Mouse (Mus musculus) liver, embryonic 16.5 days (tissue): Measurements from ENCODE around the gene Prss27. TPM values are rescaled to one million over a fixed set of nuclear protein-coding genes. Genes with fewer than 3 reads are reported as not detected.

Source experiments
- ATAC-seq: fragments of 200-750 bp; cut with Nextera tagmentation; 2 replicates; pipeline ENCODE4 v1.8.0; 2017; ENCODE audit warnings: low read depth, mild to moderate bottlenecking, moderate number of reproducible peaks, moderate library complexity
- H3K27ac ChIP-seq: fragments of 300-500 bp; sonication (generic); 2 replicates; pipeline ENCODE4 v1.5.1; 2014; ENCODE audit warnings: mild to moderate bottlenecking, low read length
- H3K27me3 ChIP-seq: fragments of 300-500 bp; sonication (generic); 2 replicates; pipeline ENCODE4 v1.6.1; 2014; ENCODE audit warnings: low read depth, low read length, mixed read lengths; ENCODE audit not compliant: control insufficient read depth, insufficient read depth
- H3K36me3 ChIP-seq: fragments of 300-500 bp; sonication (generic); 2 replicates; pipeline ENCODE4 v1.6.1; 2014; ENCODE audit warnings: mild to moderate bottlenecking; ENCODE audit not compliant: control insufficient read depth, insufficient read depth
- H3K4me1 ChIP-seq: fragments of 300-500 bp; sonication (generic); 2 replicates; pipeline ENCODE4 v1.6.1; 2014; ENCODE audit warnings: low read depth, low read length, mixed read lengths; ENCODE audit not compliant: control insufficient read depth
- H3K4me2 ChIP-seq: fragments of 300-500 bp; sonication (generic); 2 replicates; pipeline ENCODE4 v1.6.1; 2014; ENCODE audit warnings: low read depth, low read length, mixed read lengths
- H3K4me3 ChIP-seq: fragments of 300-500 bp; sonication (generic); 2 replicates; pipeline ENCODE4 v1.5.1; 2014; ENCODE audit warnings: low read depth, mild to moderate bottlenecking, low read length
- H3K9ac ChIP-seq: fragments of 300-500 bp; sonication (generic); 2 replicates; pipeline ENCODE4 v1.6.1; 2014; ENCODE audit warnings: low read depth, low read length
- H3K9me3 ChIP-seq: fragments of 300-500 bp; sonication (generic); replicated peaks from 2 replicates; pipeline ENCODE4 v1.6.1; 2016; ENCODE audit warnings: low read length; ENCODE audit not compliant: control insufficient read depth
- WGBS: fragments of 180-500 bp; shearing (Covaris S2); extraction: QIAGEN DNeasy Blood & Tissue Kit; methylation state at CpG from one replicate; pipeline ENCODE4 v1.1.7; 2014; ENCODE audit not compliant: insufficient replicate concordance; 5-methylcytosine and 5-hydroxymethylcytosine counted together
- polyA plus RNA-seq: library from polyadenylated mRNA; unstranded; fragments of >200 nt; fragmentation: Nextera tagmentation; extraction: Ambion mirVana; gene quantifications from 2 replicates; pipeline ENCODE4 v1.2.1, GENCODE M21; 2015

Prss27 gene
- polyA plus RNA-seq, 1 experiment from 2014 or later, result not detected

DNA sequence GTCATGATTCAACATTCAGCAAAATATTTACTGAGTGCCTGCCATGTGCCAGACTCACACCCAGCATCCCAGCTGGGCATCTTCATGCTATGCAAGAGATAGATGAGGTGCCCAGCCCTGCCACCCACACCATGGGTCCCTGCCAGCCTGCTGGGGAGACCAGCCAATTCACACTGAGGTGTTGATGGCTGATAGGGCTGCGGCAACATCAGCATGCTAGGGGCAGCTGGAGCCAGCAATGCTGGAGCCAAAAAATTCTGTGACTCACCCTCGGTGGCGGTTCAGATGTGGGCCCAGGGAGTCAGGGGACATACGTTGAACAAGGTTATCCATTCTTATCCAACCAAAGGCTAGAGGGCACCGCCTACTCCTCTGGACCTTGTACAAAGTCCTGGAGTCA lies 37.5 kb upstream of the Prss27 start:
- H3K36me3 ChIP-seq, result no peaks in the 10 kb centered on the region
- no peak overlapping the region for H3K4me2 ChIP-seq
- WGBS, result 31% methylated on average over 5 of the region's 5 CpGs
- H3K4me1 ChIP-seq, result no peaks in the 10 kb centered on the region
- H3K4me3 ChIP-seq, result no peak overlapping the region
- no peak overlapping the region for H3K9ac ChIP-seq
- no peaks in the 10 kb centered on the region for H3K9me3 ChIP-seq
- H3K27ac ChIP-seq, result no peak overlapping the region
- ATAC-seq, result no peak
- no peaks in the 10 kb centered on the region for H3K27me3 ChIP-seq

DNA sequence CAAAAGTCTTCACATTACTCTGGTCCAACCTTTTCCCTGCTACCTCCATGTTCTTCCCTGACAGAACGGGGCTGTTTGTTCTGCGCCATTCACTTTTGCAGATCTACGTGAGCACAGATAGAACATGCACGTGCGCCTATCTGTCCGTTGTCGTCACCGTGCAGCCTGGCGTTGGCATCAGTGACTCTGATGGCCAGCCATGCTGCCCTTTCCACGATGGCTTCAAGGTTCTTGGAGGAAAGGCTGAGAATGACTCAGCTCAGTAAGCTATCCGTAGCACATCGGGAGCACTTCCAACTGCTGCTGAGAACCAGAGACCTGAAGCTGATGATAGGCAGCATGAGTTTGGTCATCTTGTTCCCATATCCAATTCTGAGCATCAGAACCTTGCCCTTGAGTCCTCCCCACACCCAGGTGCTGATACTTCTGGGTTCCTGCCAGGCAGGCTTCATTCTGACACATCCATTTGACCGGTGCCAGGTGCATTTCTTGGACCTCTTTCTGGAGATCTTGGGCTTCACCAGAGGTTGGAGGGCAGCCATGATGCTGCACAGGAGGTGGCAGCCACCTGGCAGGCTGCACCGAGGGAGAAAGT lies 33.8 kb upstream of the Prss27 start:
- H3K36me3 ChIP-seq, result no peaks in the 10 kb centered on the region
- ATAC-seq, result no peak
- WGBS, result 75% methylated on average over 14 of the region's 14 CpGs

DNA sequence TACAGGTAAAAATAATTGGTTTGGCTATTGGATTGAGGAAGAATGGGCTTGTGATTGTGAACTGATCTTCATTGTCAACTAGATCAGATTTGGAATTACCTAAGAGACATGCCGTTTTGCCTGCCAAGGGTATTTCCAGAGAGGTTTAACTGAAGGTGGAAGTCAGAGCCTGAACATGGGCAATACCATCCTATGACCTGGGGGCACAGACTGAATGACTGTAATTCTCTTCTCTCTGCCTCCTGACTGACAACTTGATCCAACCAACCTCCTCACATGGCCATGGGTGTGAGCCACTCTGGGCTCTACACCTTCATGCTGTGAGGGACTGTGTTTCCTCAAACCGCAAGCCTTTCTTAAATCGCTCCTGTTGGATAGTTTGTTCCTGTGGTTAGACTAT lies 32.9 kb upstream of the Prss27 start:
- no peaks in the 10 kb centered on the region for H3K27me3 ChIP-seq
- no peaks in the 10 kb centered on the region for H3K4me1 ChIP-seq
- ATAC-seq, result no peak
- no peak overlapping the region for H3K4me2 ChIP-seq
- no peaks in the 10 kb centered on the region for H3K36me3 ChIP-seq
- whole genome bisulfite sequencing, result 72% methylated on average over 3 of the region's 3 CpGs
- H3K27ac ChIP-seq, result no peak overlapping the region
- H3K4me3 ChIP-seq, result no peak overlapping the region
- no peaks in the 10 kb centered on the region for H3K9me3 ChIP-seq
- no peak overlapping the region for H3K9ac ChIP-seq

More for the DNA sequence above, 33.8 kb upstream of the Prss27 start:
- no peak overlapping the region for H3K4me3 ChIP-seq
- H3K27ac ChIP-seq, result no peak overlapping the region
- no peaks in the 10 kb centered on the region for H3K27me3 ChIP-seq
- H3K4me2 ChIP-seq, result no peak overlapping the region
- H3K9me3 ChIP-seq, result no peaks in the 10 kb centered on the region
- H3K4me1 ChIP-seq, result no peaks in the 10 kb centered on the region
- no peak overlapping the region for H3K9ac ChIP-seq

DNA sequence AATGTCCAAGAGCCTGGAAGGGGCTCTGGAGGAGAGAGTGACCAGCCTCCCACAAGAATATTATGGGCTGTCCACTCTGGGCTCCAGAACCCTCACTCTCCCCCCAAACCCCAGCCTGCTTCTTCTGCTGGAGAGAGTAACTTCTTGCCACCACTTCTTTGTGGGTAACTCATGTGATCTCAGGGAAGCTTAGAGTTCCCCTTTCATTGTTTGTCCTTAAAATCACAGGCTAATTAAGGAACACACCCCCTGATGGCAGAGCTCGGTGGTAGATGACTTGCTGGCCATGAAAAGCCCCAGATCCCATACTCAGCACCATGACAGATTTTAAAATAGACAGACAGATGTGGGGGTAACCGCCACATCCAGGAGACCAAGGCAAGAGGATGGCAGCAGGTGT lies 31.0 kb upstream of the Prss27 start:
- H3K4me3 ChIP-seq, result no peak overlapping the region
- no peaks in the 10 kb centered on the region for H3K27me3 ChIP-seq
- no peaks in the 10 kb centered on the region for H3K36me3 ChIP-seq
- WGBS, result 27% methylated on average over 2 of the region's 2 CpGs
- H3K4me1 ChIP-seq, result no peaks in the 10 kb centered on the region
- H3K9ac ChIP-seq, result no peak overlapping the region
- H3K9me3 ChIP-seq, result no peaks in the 10 kb centered on the region
- no peak overlapping the region for H3K27ac ChIP-seq
- H3K4me2 ChIP-seq, result no peak overlapping the region
- no peak for ATAC-seq

DNA sequence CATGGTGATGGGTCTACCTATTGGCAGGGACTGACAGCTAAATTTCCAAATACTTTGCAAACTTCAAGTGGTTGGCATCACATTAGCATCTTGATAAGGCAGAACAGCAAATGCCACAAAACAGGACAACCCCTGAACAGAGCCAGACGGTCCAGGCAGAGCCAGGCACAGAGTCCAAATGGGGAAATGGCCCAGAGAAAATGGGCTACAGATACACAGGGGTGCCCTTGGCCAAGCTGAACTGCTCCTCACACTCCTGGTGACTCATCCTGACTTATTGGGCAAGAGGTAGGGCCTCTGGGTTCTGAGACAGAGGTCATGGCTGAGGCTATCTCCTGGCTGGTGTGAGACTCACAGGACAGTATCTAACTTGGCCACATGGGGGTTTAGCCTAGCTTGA lies 30.6 kb upstream of the Prss27 start:
- Histone ChIP-seq H3K4me3 (no peak overlapping the region), H3K9ac (no peak overlapping the region), H3K27me3 (no peaks in the 10 kb centered on the region), H3K4me1 (no peaks in the 10 kb centered on the region), H3K27ac (no peak overlapping the region), H3K4me2 (no peak overlapping the region), H3K9me3 (no peaks in the 10 kb centered on the region), H3K36me3 (no peaks in the 10 kb centered on the region)
- WGBS, result 33% methylated on average over 1 of the region's 1 CpGs
- no peak; the same call in 1 of the 2 replicates for ATAC-seq

DNA sequence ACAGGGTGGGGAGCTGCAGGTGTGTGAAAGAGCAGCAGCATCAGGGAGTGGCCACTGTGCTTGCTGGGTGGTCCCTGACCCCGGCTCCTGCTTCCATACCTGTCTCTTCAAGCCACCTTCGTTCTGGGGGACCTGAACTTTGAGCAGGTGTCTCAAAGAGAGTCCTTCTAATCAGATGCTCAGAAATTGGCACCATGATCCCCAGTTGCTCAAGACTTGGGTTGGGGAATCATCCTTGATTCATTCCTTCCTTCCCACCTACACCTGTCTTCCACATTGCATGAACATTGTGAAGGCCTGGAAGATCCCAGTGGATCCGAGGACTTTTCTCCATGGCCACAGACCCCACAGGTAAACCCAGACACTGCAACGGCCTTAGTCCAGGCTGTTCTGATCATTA lies 29.8 kb upstream of the Prss27 start:
- 52% methylated on average over 4 of the region's 4 CpGs for WGBS

DNA sequence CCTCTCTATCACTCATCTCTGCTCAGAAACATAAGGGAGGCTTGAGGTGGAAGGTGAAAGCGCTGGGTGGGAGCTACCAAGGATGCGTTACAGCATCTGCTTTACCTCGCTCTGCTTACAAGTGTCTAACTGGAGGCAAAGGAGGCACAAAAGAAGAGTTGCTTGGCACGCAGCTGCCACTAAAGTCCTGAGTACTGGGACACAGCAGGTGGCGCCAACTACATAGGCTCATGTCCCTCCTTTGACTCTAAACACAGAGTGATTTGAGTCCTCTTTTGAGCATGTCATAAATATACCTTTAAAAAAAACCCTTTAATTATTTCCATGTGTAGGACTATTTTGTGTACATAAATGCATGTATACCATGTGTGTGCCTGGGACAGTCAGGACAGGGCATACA lies 28.3 kb upstream of the Prss27 start:
- 45% methylated on average over 5 of the region's 5 CpGs for WGBS
- no peak for ATAC-seq

More for the DNA sequence above, 29.8 kb upstream of the Prss27 start:
- Histone ChIP-seq H3K27ac (no peak overlapping the region), H3K27me3 (no peaks in the 10 kb centered on the region), H3K36me3 (no peaks in the 10 kb centered on the region), H3K4me2 (no peak overlapping the region), H3K9me3 (no peaks in the 10 kb centered on the region), H3K4me3 (no peak overlapping the region), H3K9ac (no peak overlapping the region), H3K4me1 (no peaks in the 10 kb centered on the region)
- ATAC-seq, result no peak

DNA sequence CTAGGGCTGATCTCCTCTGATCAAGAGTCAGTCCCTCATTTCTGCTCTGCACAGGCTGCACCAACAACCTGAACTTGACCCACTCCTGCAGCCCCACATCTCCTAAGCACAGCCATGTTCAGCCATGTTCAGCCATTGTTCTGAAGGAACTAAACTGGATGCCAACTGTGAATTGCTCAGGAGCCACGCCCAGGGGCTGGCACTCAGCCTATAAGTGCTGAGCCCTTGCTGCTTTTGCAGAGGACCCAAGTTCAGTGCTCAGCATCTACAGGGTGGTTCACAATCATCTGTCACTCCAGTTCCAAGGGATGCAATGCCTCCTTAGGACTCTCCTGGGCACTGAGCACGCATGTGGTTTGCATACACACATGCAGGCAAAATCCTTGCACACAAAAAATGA lies 25.0 kb upstream of the Prss27 start:
- Histone ChIP-seq H3K27ac (no peak overlapping the region), H3K9me3 (no peaks in the 10 kb centered on the region), H3K36me3 (no peaks in the 10 kb centered on the region), H3K4me2 (no peak overlapping the region), H3K4me1 (no peaks in the 10 kb centered on the region), H3K9ac (no peak overlapping the region), H3K4me3 (no peak overlapping the region), H3K27me3 (no peaks in the 10 kb centered on the region)
- 60% methylated on average over 2 of the region's 2 CpGs for WGBS
- ATAC-seq, result no peak

More for the DNA sequence above, 28.3 kb upstream of the Prss27 start:
- H3K9ac ChIP-seq, result no peak overlapping the region
- no peak overlapping the region for H3K4me2 ChIP-seq
- no peak overlapping the region for H3K4me3 ChIP-seq
- H3K4me1 ChIP-seq, result no peaks in the 10 kb centered on the region
- no peaks in the 10 kb centered on the region for H3K9me3 ChIP-seq
- no peaks in the 10 kb centered on the region for H3K36me3 ChIP-seq
- no peak overlapping the region for H3K27ac ChIP-seq
- no peaks in the 10 kb centered on the region for H3K27me3 ChIP-seq

DNA sequence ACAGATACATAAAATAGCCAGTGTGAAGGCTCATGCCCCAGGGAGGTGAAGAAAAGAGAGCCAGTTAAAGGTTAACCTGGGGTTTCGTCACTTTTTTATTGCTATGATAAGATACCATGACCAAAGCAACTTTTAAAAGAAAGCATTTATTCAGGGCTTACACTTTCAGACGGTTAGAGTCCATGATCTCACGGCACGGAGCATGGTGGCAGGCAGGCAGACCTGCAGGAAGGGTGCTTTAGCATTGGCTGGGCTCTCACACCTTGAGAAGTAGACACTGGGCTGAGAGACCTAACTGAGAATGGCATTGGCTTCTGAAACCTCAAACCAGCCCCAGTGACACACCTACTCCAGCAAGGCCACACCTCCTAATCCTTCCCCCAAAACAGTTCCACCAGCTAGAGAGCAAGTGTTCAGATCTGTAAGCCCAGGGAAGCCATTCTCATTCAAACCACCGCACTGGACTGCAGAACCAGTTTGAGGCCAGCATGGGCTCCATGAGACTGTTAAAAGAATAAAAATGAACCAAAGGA lies 23.4 kb upstream of the Prss27 start:
- no peak for ATAC-seq
- H3K4me1 ChIP-seq, result no peaks in the 10 kb centered on the region
- H3K27ac ChIP-seq, result no peak overlapping the region
- WGBS, result 55% methylated on average over 5 of the region's 5 CpGs
- H3K9me3 ChIP-seq, result no peaks in the 10 kb centered on the region
- H3K36me3 ChIP-seq, result no peaks in the 10 kb centered on the region
- H3K4me3 ChIP-seq, result no peak overlapping the region
- H3K9ac ChIP-seq, result no peak overlapping the region
- H3K4me2 ChIP-seq, result no peak overlapping the region
- no peaks in the 10 kb centered on the region for H3K27me3 ChIP-seq
